Mouse (Mus musculus) left cerebral cortex, adult 9 months (tissue): ENCODE results near the gene Gm4297.
"Not testable (repeated sequence)": the region's sequence is repeated elsewhere in the genome, so short reads cannot be mapped to it uniquely, and the experiment has no call there.

ENCODE experiments used
- DNase-seq, 2 experiments: peaks; one replicate each; pipeline ENCODE4 v3.0.0; 2022; ENCODE audit warnings: low spot score in 2 of 2

Gene Gm4297

GRCm38 (mm10) chrX:24574795-24575194 is at the start of gene Gm4297:
TSS of gene Gm4297 (minus strand) at chrX:24574895.
- DNase-seq = not testable (repeated sequence)
